ENCODE assay signal across 13 mouse cellular contexts in genomic region chr3:142274451-142274850, GRCm38 (mm10).
DNase-seq lines count a peak whose midpoint lies in the region; ATAC-seq lines count a peak whose summit lies in the region.
"Had no signal": no experiment of that assay in that cellular context is flagged by ENCODE, and none has a peak within 500 bp of the region (broad histone marks: within the 10 kb centered on the region; RNA-seq: fewer than 3 reads in every experiment).

No protein-coding gene starts in this region.

- no peak for ATAC-seq in kidney, embryonic 15.5 days (replicated peaks; ENCODE audit: low FRiP score)
- ATAC-seq in midbrain, embryonic 11.5 days (ENCODE audit: low FRiP score) = 0 out of 2 replicates have a peak, but pooled peaks have one; percentile 17
- peak; percentile 47; the same call in 1 of the 2 replicates for ATAC-seq in intestine, embryonic 16.5 days
- ATAC-seq in hindbrain, embryonic 14.5 days (ENCODE audit: low FRiP score) = no peak
- ATAC-seq: Patski had no signal

- H3K9ac ChIP-seq in kidney, embryonic 15.5 days = no peak overlapping the region
- H3K9ac ChIP-seq in midbrain, embryonic 11.5 days (ENCODE audit: low read length) = no peak overlapping the region
- no peak overlapping the region for H3K9ac ChIP-seq in intestine, embryonic 16.5 days (ENCODE audit: low read depth, low read length)
- no peak overlapping the region for H3K9ac ChIP-seq in hindbrain, embryonic 14.5 days
- H3K9ac ChIP-seq: hindbrain, embryonic 13.5 days; lung, embryonic 14.5 days had no signal

- 0 out of 2 replicates have a peak, but pooled peaks cover 6% of the 10 kb centered on the region for H3K79me2 ChIP-seq in macrophage (ENCODE audit: inconsistent target)

- no peak overlapping the region for H3K4me2 ChIP-seq in kidney, embryonic 15.5 days
- no peak overlapping the region for H3K4me2 ChIP-seq in midbrain, embryonic 11.5 days
- no peak overlapping the region for H3K4me2 ChIP-seq in intestine, embryonic 16.5 days (ENCODE audit: low read depth, low read length)
- no peak overlapping the region for H3K4me2 ChIP-seq in hindbrain, embryonic 14.5 days (replicated peaks)
- H3K4me2 ChIP-seq: hindbrain, embryonic 13.5 days; lung, embryonic 14.5 days had no signal

- WGBS in kidney, embryonic 15.5 days = 86% methylated on average over 3 of the region's 3 CpGs
- 91% methylated on average over 3 of the region's 3 CpGs for WGBS in midbrain, embryonic 11.5 days
- 93% methylated on average over 3 of the region's 3 CpGs for WGBS in midbrain, embryonic 10.5 days
- WGBS in intestine, embryonic 16.5 days = 88% methylated on average over 3 of the region's 3 CpGs
- WGBS in macrophage (ENCODE audit: missing documents) = 89% methylated on average over 3 of the region's 3 CpGs
- 91% methylated on average over 3 of the region's 3 CpGs for WGBS in hindbrain, embryonic 14.5 days

- H3K9me3 ChIP-seq in kidney, embryonic 15.5 days (replicated peaks) = no peaks in the 10 kb centered on the region
- no peaks in the 10 kb centered on the region for H3K9me3 ChIP-seq in midbrain, embryonic 11.5 days (ENCODE audit: control insufficient read depth, low read length)
- no peaks in the 10 kb centered on the region for H3K9me3 ChIP-seq in midbrain, embryonic 10.5 days (replicated peaks)
- H3K9me3 ChIP-seq in intestine, embryonic 16.5 days (ENCODE audit: control insufficient read depth, low read length) = no peaks in the 10 kb centered on the region
- H3K9me3 ChIP-seq in hindbrain, embryonic 14.5 days (ENCODE audit: control insufficient read depth, low read length) = no peaks in the 10 kb centered on the region
- H3K9me3 ChIP-seq: hindbrain, embryonic 13.5 days had no signal

- H3K27ac ChIP-seq in kidney, embryonic 15.5 days = no peak overlapping the region
- H3K27ac ChIP-seq in midbrain, embryonic 11.5 days (ENCODE audit: low read depth, low read length) = no peak overlapping the region
- no peak overlapping the region for H3K27ac ChIP-seq in midbrain, embryonic 10.5 days (replicated peaks)
- no peak overlapping the region for H3K27ac ChIP-seq in intestine, embryonic 16.5 days (ENCODE audit: low read length)
- H3K27ac ChIP-seq in macrophage = peak overlapping the region; percentile 70
- no peak overlapping the region for H3K27ac ChIP-seq in hindbrain, embryonic 14.5 days
- H3K27ac ChIP-seq: hindbrain, embryonic 13.5 days had no signal

- no peaks in the 10 kb centered on the region for H3K27me3 ChIP-seq in kidney, embryonic 15.5 days
- H3K27me3 ChIP-seq in midbrain, embryonic 11.5 days (ENCODE audit: control insufficient read depth, insufficient read depth, low read length) = no peaks in the 10 kb centered on the region
- H3K27me3 ChIP-seq in midbrain, embryonic 10.5 days (ENCODE audit: low read depth, poor library complexity, severe bottlenecking) = no peaks in the 10 kb centered on the region
- H3K27me3 ChIP-seq in intestine, embryonic 16.5 days (replicated peaks; ENCODE audit: control insufficient read depth, insufficient read depth, low read length) = no peaks in the 10 kb centered on the region
- H3K27me3 ChIP-seq in hindbrain, embryonic 14.5 days (ENCODE audit: control insufficient read depth, insufficient read depth, low read length) = no peaks in the 10 kb centered on the region
- H3K27me3 ChIP-seq: hindbrain, embryonic 13.5 days; Patski had no signal

- peak; percentile 27 for DNase-seq in kidney, adult 11 months
- DNase-seq in midbrain, embryonic 11.5 days (ENCODE audit: low spot score, missing footprints) = no peak
- DNase-seq in midbrain, embryonic 10.5 days (ENCODE audit: low spot score) = no peak
- DNase-seq in left cerebral cortex, adult 11 months (ENCODE audit: low spot score) = no peak
- no peak for DNase-seq in hindbrain, embryonic 14.5 days (ENCODE audit: low spot score)
- DNase-seq: heart, adult 18-20 months; thymus, postnatal 4 days had no signal

- H3K4me1 ChIP-seq in kidney, embryonic 15.5 days = no peaks in the 10 kb centered on the region
- no peaks in the 10 kb centered on the region for H3K4me1 ChIP-seq in midbrain, embryonic 11.5 days (ENCODE audit: control insufficient read depth, insufficient read depth, low read length)
- H3K4me1 ChIP-seq in midbrain, embryonic 10.5 days = no peaks in the 10 kb centered on the region
- no peaks in the 10 kb centered on the region; the same call in 1 of the 2 replicates for H3K4me1 ChIP-seq in intestine, embryonic 16.5 days (ENCODE audit: control insufficient read depth, insufficient read depth, low read length)
- H3K4me1 ChIP-seq in hindbrain, embryonic 14.5 days (replicated peaks; ENCODE audit: control insufficient read depth, insufficient read depth, low read length) = no peaks in the 10 kb centered on the region
- H3K4me1 ChIP-seq: hindbrain, embryonic 13.5 days had no signal

- peaks cover 21% of the 10 kb centered on the region for H3K36me3 ChIP-seq in kidney, embryonic 15.5 days
- no peaks in the 10 kb centered on the region for H3K36me3 ChIP-seq in midbrain, embryonic 11.5 days (ENCODE audit: control insufficient read depth, insufficient read depth, low read length)
- no peaks in the 10 kb centered on the region for H3K36me3 ChIP-seq in midbrain, embryonic 10.5 days
- peaks cover 3% of the 10 kb centered on the region; the same call in 1 of the 2 replicates for H3K36me3 ChIP-seq in intestine, embryonic 16.5 days (ENCODE audit: control insufficient read depth, insufficient read depth, low read length)
- H3K36me3 ChIP-seq in macrophage (ENCODE audit: inconsistent target) = no peaks in the 10 kb centered on the region
- H3K36me3 ChIP-seq in hindbrain, embryonic 14.5 days (replicated peaks; ENCODE audit: control insufficient read depth, insufficient read depth) = no peaks in the 10 kb centered on the region
- H3K36me3 ChIP-seq: hindbrain, embryonic 13.5 days had no signal

- H3K4me3 ChIP-seq in kidney, embryonic 15.5 days (replicated peaks) = no peak overlapping the region
- no peak overlapping the region for H3K4me3 ChIP-seq in midbrain, embryonic 11.5 days (ENCODE audit: low read depth, low read length)
- no peak overlapping the region for H3K4me3 ChIP-seq in midbrain, embryonic 10.5 days
- H3K4me3 ChIP-seq in intestine, embryonic 16.5 days (ENCODE audit: low read length) = no peak overlapping the region
- H3K4me3 ChIP-seq in macrophage (ENCODE audit: inconsistent target) = no peak overlapping the region
- H3K4me3 ChIP-seq in hindbrain, embryonic 14.5 days (replicated peaks; ENCODE audit: low read length) = no peak overlapping the region
- H3K4me3 ChIP-seq: hindbrain, embryonic 13.5 days had no signal

Comparison
In these comparisons a context has a peak if more than half of its experiments do, and no peak if none do; other contexts are left out.
1. ATAC-seq: peak in midbrain, embryonic 11.5 days (single experiment) and intestine, embryonic 16.5 days (single experiment); none in kidney, embryonic 15.5 days (single experiment) and hindbrain, embryonic 14.5 days (single experiment).